Mouse (Mus musculus) urinary bladder, postnatal 25 days (tissue): ENCODE data around the gene Olfr77.

ENCODE experiments used
- DNase-seq: peaks from one replicate; pipeline ENCODE4 v3.0.0; 2022; ENCODE audit warnings: low spot score

The Olfr77 gene

DNA sequence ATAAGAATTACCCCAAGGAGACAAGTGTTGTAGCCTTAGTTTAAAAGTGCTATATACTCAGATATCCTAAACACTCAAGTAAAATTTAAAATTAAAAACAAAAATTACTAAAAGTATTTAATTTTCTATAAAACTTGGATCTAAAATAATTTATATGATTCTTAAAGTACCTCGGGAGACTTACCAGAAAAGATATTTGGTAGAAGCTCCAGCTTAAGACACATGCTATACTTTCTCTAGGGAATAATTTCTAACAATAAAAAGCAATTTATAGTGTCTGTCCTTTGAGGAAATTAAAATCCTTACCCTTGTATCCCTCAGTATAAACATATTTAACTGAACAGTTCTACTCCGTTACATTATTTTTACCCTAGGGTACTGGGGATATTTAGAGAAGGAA is at the start of gene Olfr77:
Gene Olfr77, plus strand, starts transcription at position 301 of the 400 bp plus-strand sequence.
- no peak for DNase-seq

DNA sequence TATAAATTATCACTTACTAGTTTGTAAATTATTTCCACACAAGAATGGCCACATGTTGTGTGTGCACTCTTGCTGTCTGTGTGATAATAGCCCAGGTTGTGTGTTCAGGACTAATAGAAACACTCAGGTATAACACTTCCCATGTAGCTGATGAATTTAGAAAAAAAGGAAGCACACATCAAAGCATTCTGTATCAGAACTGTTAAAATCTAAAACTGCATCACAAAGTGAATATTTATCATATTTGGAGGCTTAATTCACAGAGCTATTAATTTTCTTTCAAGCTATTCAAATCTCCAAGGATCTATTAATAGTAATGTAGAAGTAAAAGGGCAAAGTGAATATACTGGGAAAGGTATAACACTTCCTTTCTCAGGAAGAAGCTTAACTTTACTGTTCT is 28.8 kb upstream of the Olfr77 start, which contains the start of gene Olfr862:
Gene Olfr862, minus strand, starts transcription at position 101 of the 400 bp plus-strand sequence.
- DNase-seq = no peak

DNA sequence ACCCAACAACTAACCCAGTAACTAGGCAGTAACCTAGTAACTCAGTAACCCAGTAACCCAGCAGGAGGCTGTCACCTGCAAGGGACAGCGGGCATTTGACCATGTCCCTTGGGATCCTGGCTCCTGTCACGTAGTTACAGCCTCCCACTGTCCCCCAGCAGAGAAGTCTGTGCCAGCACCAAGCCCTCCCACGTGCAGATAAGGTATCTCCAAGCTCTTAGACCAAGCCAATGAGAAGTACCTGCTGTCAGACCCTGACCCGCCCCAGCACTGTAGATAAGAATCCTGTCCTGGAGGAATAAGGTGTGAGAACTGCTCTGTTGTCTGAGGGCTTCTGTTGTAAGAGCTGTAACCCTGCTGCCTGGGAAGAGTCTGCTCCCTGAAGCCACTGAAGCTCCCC is 5.5 kb upstream of the Olfr77 start:
- no peak for DNase-seq
